Mouse (Mus musculus) layer of hippocampus, adult 8-10 months (tissue): ENCODE results near the gene Opcml. TPM values are rescaled to one million over a fixed set of nuclear protein-coding genes. Genes with fewer than 3 reads are reported as not detected.

Experiments used
- DNase-seq, 2 experiments: peaks; one replicate each; pipeline ENCODE4 v3.0.0; 2022; ENCODE audit warnings: low spot score in 2 of 2
- total RNA-seq, 4 experiments: library from RNA; stranded (reverse); gene quantifications; 2 replicates each; pipeline ENCODE4 v1.2.4; 2022

Gene Opcml
- 100 to 1,000 TPM; 229 to 268 (median 247) TPM for total RNA-seq

- DNase-seq: peak; percentile 58 to 76
Observed at GRCm38 (mm10) chr9:27790725-27791638, at the start of gene Opcml. Opcml (plus strand) TSS chr9:27790775.

GRCm38 (mm10) chr9:27758709-27759108 lies 31.9 kb upstream of the Opcml start:
- no peak for DNase-seq

GRCm38 (mm10) chr9:27761196-27761595 lies 29.4 kb upstream of the Opcml start:
- no peak for DNase-seq

- peak; percentile 46 to 73 for DNase-seq
Observed at GRCm38 (mm10) chr9:27766446-27766845, 24.1 kb upstream of the Opcml start.

- no peak for DNase-seq
Observed at GRCm38 (mm10) chr9:27767196-27767900, 23.2 kb upstream of the Opcml start.

- DNase-seq: no peak
Observed at GRCm38 (mm10) chr9:27768788-27769187, 21.8 kb upstream of the Opcml start.

GRCm38 (mm10) chr9:27781291-27781993 lies 9.1 kb upstream of the Opcml start:
- no peak for DNase-seq

GRCm38 (mm10) chr9:27781994-27782337 lies 8.6 kb upstream of the Opcml start:
- no peak for DNase-seq

GRCm38 (mm10) chr9:27791639-27791966 lies 1.0 kb downstream of the Opcml start:
- no peak for DNase-seq

GRCm38 (mm10) chr9:27792226-27792625 lies 1.7 kb downstream of the Opcml start:
- DNase-seq: peak in 1 of 2 experiments; percentile 24

GRCm38 (mm10) chr9:27792994-27793393 lies 2.4 kb downstream of the Opcml start:
- no peak for DNase-seq

- no peak for DNase-seq
Observed at GRCm38 (mm10) chr9:27796535-27796934, 6.0 kb downstream of the Opcml start.

GRCm38 (mm10) chr9:27800992-27801391 lies 10.4 kb downstream of the Opcml start:
- DNase-seq: no peak

- DNase-seq: no peak
Observed at GRCm38 (mm10) chr9:27801807-27802206, 11.2 kb downstream of the Opcml start.

- DNase-seq: no peak
Observed at GRCm38 (mm10) chr9:27802379-27802778, 11.8 kb downstream of the Opcml start.

- DNase-seq: no peak
Observed at GRCm38 (mm10) chr9:27804461-27804860, 13.9 kb downstream of the Opcml start.

- peak; percentile 46 to 54 for DNase-seq
Observed at GRCm38 (mm10) chr9:27809741-27810140, 19.2 kb downstream of the Opcml start.

- no peak for DNase-seq
Observed at GRCm38 (mm10) chr9:27813207-27813790, 22.7 kb downstream of the Opcml start.

GRCm38 (mm10) chr9:27814161-27814560 lies 23.6 kb downstream of the Opcml start:
- DNase-seq: no peak

GRCm38 (mm10) chr9:27821197-27821596 lies 30.6 kb downstream of the Opcml start:
- DNase-seq: no peak

GRCm38 (mm10) chr9:27822681-27823080 lies 32.1 kb downstream of the Opcml start:
- DNase-seq: no peak

GRCm38 (mm10) chr9:27824424-27824823 lies 33.8 kb downstream of the Opcml start:
- no peak for DNase-seq
